Mouse (Mus musculus) intestine, embryonic 15.5 days (tissue): ENCODE measurements around the gene Mdfi. TPM values are rescaled to one million over a fixed set of nuclear protein-coding genes. Genes with fewer than 3 reads are reported as not detected.

Experiments
- ATAC-seq: fragments of 200-750 bp; cut with Nextera tagmentation; 2 replicates; pipeline ENCODE4 v1.8.0; 2017; ENCODE audit warnings: moderate TSS enrichment, moderate library complexity
- H3K27ac ChIP-seq: fragments of 300-500 bp; sonication (generic); 2 replicates; pipeline ENCODE4 v1.5.1; 2015; ENCODE audit warnings: mild to moderate bottlenecking, inconsistent platforms
- H3K27me3 ChIP-seq: fragments of 300-500 bp; sonication (generic); replicated peaks from 2 replicates; pipeline ENCODE4 v1.6.1; 2015; ENCODE audit warnings: inconsistent platforms
- H3K36me3 ChIP-seq: fragments of 300-500 bp; sonication (generic); 2 replicates; pipeline ENCODE4 v1.6.1; 2015; ENCODE audit warnings: inconsistent platforms
- H3K4me1 ChIP-seq: fragments of 300-500 bp; sonication (generic); replicated peaks from 2 replicates; pipeline ENCODE4 v1.6.1; 2015; ENCODE audit warnings: inconsistent platforms
- H3K4me2 ChIP-seq: fragments of 300-500 bp; sonication (generic); replicated peaks from 2 replicates; pipeline ENCODE4 v1.6.1; 2015; ENCODE audit warnings: mild to moderate bottlenecking, inconsistent platforms
- H3K4me3 ChIP-seq: fragments of 300-500 bp; sonication (generic); replicated peaks from 2 replicates; pipeline ENCODE4 v1.5.1; 2015; ENCODE audit warnings: inconsistent platforms
- H3K9ac ChIP-seq: fragments of 300-500 bp; sonication (generic); 2 replicates; pipeline ENCODE4 v1.6.1; 2015; ENCODE audit warnings: inconsistent platforms
- H3K9me3 ChIP-seq: fragments of 300-500 bp; sonication (generic); 2 replicates; pipeline ENCODE4 v1.6.1; 2016; ENCODE audit warnings: inconsistent platforms
- WGBS: fragments of 180-500 bp; shearing (Covaris S2); methylation state at CpG from one replicate; pipeline ENCODE4 v1.1.7; 2015; 5-methylcytosine and 5-hydroxymethylcytosine counted together
- polyA plus RNA-seq: library from polyadenylated mRNA; unstranded; fragments of >200 nt; fragmentation: Nextera tagmentation; extraction: Ambion mirVana; gene quantifications from 2 replicates; pipeline ENCODE4 v1.2.1, GENCODE M21; 2015

Gene Mdfi
- polyA plus RNA-seq, 1 experiment from 2014 or later, result 9.5 TPM

- no peaks in the 10 kb centered on the region for H3K9me3 ChIP-seq
- no peak overlapping the region for H3K4me3 ChIP-seq
- no peaks in the 10 kb centered on the region for H3K27me3 ChIP-seq
- 0 out of 2 replicates have a peak, but pooled peaks cover 14% of the 10 kb centered on the region for H3K4me1 ChIP-seq
- WGBS, result 81% methylated on average over 11 of the region's 11 CpGs
- H3K36me3 ChIP-seq, result no peaks in the 10 kb centered on the region
- no peak for ATAC-seq
- H3K27ac ChIP-seq, result no peak overlapping the region; the same call in 1 of the 2 replicates
- H3K4me2 ChIP-seq, result no peak overlapping the region
- no peak overlapping the region for H3K9ac ChIP-seq
These were observed 64.8 kb downstream of the Mdfi start for GRCm38 (mm10) chr17:47769389-47770299.

- Histone ChIP-seq H3K9me3 (no peaks in the 10 kb centered on the region), H3K4me2 (no peak overlapping the region), H3K27me3 (no peaks in the 10 kb centered on the region), H3K36me3 (no peaks in the 10 kb centered on the region), H3K4me3 (no peak overlapping the region), H3K27ac (no peak overlapping the region), H3K9ac (no peak overlapping the region), H3K4me1 (0 out of 2 replicates have a peak, but pooled peaks cover 14% of the 10 kb centered on the region)
- peak; percentile 39 for ATAC-seq
- WGBS, result 44% methylated on average over 12 of the region's 12 CpGs
These were observed 65.7 kb downstream of the Mdfi start for GRCm38 (mm10) chr17:47768707-47769276.

DNA sequence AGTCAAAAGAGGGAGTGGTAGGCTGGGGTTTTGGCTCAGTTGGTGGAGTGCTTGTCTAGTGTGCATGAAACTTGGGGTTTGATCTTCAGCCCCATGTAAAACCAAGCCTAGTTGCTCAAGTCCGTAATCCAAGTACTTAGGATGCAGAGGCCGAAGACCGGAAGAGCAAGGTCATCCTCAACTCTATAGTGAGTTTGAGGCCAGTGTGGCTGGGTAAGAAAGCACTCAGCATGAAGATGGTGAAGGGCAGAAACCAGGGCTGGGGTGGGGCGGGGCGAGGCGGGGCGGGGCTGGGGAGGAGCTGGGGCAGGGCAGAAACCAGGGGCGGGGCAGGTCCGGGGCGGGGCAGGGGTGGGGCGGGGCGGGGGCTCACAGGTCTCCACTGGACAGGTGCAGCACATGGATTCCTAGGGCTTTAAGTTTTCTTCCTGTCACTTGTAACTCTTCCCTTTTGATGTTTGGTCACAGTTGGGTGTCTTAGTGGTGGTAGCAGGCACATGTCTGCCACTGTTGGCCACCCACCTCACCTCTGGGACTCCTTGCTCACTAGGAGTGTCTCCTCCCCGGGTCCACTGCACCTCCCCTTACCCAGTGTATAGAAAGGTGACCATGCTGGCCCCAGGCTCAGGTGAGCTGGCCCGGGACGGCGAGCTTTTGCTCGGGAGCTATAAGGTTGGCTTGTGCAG, 66.9 kb downstream of the Mdfi start:
- no peak overlapping the region for H3K4me2 ChIP-seq
- peak; percentile 61 for ATAC-seq

DNA sequence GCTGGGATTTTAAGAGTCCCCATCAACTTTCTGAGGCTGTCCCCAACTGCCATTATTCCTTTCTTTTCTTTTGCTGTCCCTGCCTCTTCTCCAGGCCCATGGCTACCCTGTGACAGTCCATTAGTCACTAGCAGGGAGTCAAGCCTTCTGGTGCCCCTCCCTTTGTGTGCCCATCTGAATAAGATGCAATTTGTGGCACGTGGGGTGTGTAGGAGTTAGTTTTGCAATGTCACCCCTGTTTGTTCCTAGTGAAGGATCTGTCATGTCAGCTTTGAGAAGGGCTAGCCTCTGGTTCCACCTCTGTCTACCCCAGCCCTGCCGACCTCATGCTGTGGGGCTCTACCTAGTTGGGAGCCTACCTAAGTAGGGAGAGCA, 67.4 kb downstream of the Mdfi start:
- H3K4me1 ChIP-seq, result peaks cover 22% of the 10 kb centered on the region
- H3K4me3 ChIP-seq, result no peak overlapping the region
- no peak overlapping the region for H3K4me2 ChIP-seq
- H3K27me3 ChIP-seq, result no peaks in the 10 kb centered on the region
- H3K36me3 ChIP-seq, result no peaks in the 10 kb centered on the region
- 0 out of 2 replicates have a peak, but pooled peaks have one; percentile 15 for ATAC-seq
- 62% methylated on average over 2 of the region's 2 CpGs for WGBS
- no peak overlapping the region for H3K9ac ChIP-seq
- 0 out of 2 replicates have a peak overlapping the region, but pooled peaks have one; percentile 23 for H3K27ac ChIP-seq
- no peaks in the 10 kb centered on the region for H3K9me3 ChIP-seq

More for the DNA sequence above, 66.9 kb downstream of the Mdfi start:
- 35% methylated on average over 17 of the region's 17 CpGs for WGBS
- Histone ChIP-seq H3K4me1 (peaks cover 17% of the 10 kb centered on the region), H3K27ac (0 out of 2 replicates have a peak overlapping the region, but pooled peaks have one; percentile 23), H3K9ac (no peak overlapping the region), H3K27me3 (no peaks in the 10 kb centered on the region), H3K9me3 (no peaks in the 10 kb centered on the region), H3K36me3 (no peaks in the 10 kb centered on the region), H3K4me3 (no peak overlapping the region)

- Histone ChIP-seq H3K4me3 (no peak overlapping the region), H3K9ac (no peak overlapping the region), H3K27ac (no peak overlapping the region), H3K27me3 (no peaks in the 10 kb centered on the region), H3K4me1 (peaks cover 22% of the 10 kb centered on the region), H3K4me2 (no peak overlapping the region), H3K36me3 (no peaks in the 10 kb centered on the region), H3K9me3 (no peaks in the 10 kb centered on the region)
- ATAC-seq, result no peak
- WGBS, result 87% methylated on average over 6 of the region's 6 CpGs
These were observed 68.0 kb downstream of the Mdfi start for GRCm38 (mm10) chr17:47766407-47767043.

DNA sequence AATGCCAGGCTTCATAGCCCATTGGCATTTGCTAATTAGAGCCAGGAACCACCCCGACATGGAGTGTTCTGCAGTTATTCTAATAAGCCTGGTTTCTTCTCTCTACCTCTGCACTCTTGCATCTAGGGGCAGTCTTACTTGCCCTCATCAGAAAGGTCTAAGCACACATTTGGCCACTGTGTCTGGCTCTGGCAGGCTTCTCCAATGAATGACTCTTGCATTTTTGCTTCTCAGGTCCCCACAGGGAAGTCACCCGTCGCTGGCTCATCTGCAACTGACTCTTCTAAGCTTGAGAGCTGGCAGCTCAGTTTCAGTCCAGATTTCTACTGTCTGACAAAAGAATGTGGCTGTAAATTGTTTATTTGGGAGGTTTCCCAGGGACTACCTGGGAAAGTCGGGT, 68.5 kb downstream of the Mdfi start:
- Histone ChIP-seq H3K36me3 (no peaks in the 10 kb centered on the region), H3K4me1 (peaks cover 22% of the 10 kb centered on the region), H3K4me2 (no peak overlapping the region), H3K9ac (no peak overlapping the region), H3K9me3 (no peaks in the 10 kb centered on the region), H3K4me3 (no peak overlapping the region), H3K27me3 (no peaks in the 10 kb centered on the region), H3K27ac (no peak overlapping the region)
- no peak for ATAC-seq
- WGBS, result 58% methylated on average over 4 of the region's 4 CpGs

Other genes with a start within 250 kb of the Mdfi start
- 20.1 and 22.4 TPM in 2 replicates for gene Bysl, start 223.2 kb downstream of the Mdfi start, polyA plus RNA-seq
- gene Med20, start 223.1 kb downstream of the Mdfi start, polyA plus RNA-seq, result 39.8 and 41.2 TPM in 2 replicates
- 0.54 and 0.88 TPM in 2 replicates for gene Gm20517, start 223.1 kb downstream of the Mdfi start, polyA plus RNA-seq
- gene Usp49, start 204.0 kb downstream of the Mdfi start, polyA plus RNA-seq, result 5.9 and 6.3 TPM in 2 replicates
- 425 and 452 TPM in 2 replicates for gene Tomm6, start 146.3 kb downstream of the Mdfi start, polyA plus RNA-seq
- gene Frs3, start 145.7 kb downstream of the Mdfi start, polyA plus RNA-seq, result 4.8 and 5.5 TPM in 2 replicates
- gene Gm21981, start 140.2 kb downstream of the Mdfi start, polyA plus RNA-seq, result 0.18 and 0.24 TPM in 2 replicates
- gene Prickle4, start 140.0 kb downstream of the Mdfi start, polyA plus RNA-seq, result 0.40 and 0.52 TPM in 2 replicates
- 0.93 and 0.99 TPM in 2 replicates for gene Pgc, start 107.8 kb downstream of the Mdfi start, polyA plus RNA-seq
- gene Tfeb, start 97.7 kb downstream of the Mdfi start, polyA plus RNA-seq, result 22.4 and 22.8 TPM in 2 replicates
- 22.3 and 24.9 TPM in 2 replicates for gene Foxp4, start 90.0 kb upstream of the Mdfi start, polyA plus RNA-seq
- not detected in 2 replicates for gene 1700122O11Rik, start 203.6 kb upstream of the Mdfi start, polyA plus RNA-seq